Mouse (Mus musculus) bone marrow macrophage, adult 2 months (primary cell): ENCODE measurements around the gene Atoh8. TPM values are rescaled to one million over a fixed set of nuclear protein-coding genes. Genes with fewer than 3 reads are reported as not detected.

Experiments
- H3K27ac ChIP-seq: 2 replicates; pipeline ENCODE4 v1.5.1; 2012; ENCODE audit warnings: low read depth, low read length; ENCODE audit not compliant: insufficient read depth
- H3K4me1 ChIP-seq: 2 replicates; pipeline ENCODE4 v1.6.1; 2012; ENCODE audit warnings: low read length; ENCODE audit not compliant: control insufficient read depth, insufficient read depth
- H3K4me3 ChIP-seq: 2 replicates; pipeline ENCODE4 v1.5.1; 2012; ENCODE audit warnings: mild to moderate bottlenecking, low read length, moderate library complexity; ENCODE audit not compliant: insufficient read depth
- CTCF ChIP-seq: IDR thresholded peaks from 2 replicates; pipeline ENCODE4 v1.5.1; 2012; ENCODE audit warnings: low read depth, mild to moderate bottlenecking, low read length, moderate library complexity
- POLR2A ChIP-seq: IDR thresholded peaks from 2 replicates; pipeline ENCODE4 v1.6.1; 2012; ENCODE audit warnings: mild to moderate bottlenecking, low read depth, low read length, borderline replicate concordance
- polyA plus RNA-seq: library from polyadenylated mRNA; stranded (reverse); fragments of >200 nt; gene quantifications from 2 replicates; pipeline ENCODE4 v1.2.4, GENCODE M21; 2012; ENCODE audit not compliant: missing spikeins, insufficient read depth, insufficient read length

Gene Atoh8
- polyA plus RNA-seq, 1 experiment, result not detected

- no peak overlapping the region for H3K27ac ChIP-seq
- no peak overlapping the region for H3K4me3 ChIP-seq
- no peaks in the 10 kb centered on the region for H3K4me1 ChIP-seq
- TF ChIP-seq CTCF (no peak), POLR2A (no peak)
Measured at GRCm38 (mm10) chr6:72218281-72218680, 17.1 kb downstream of the Atoh8 start.

- H3K27ac ChIP-seq, result no peak overlapping the region
- H3K4me1 ChIP-seq, result no peaks in the 10 kb centered on the region
- H3K4me3 ChIP-seq, result no peak overlapping the region
- TF ChIP-seq CTCF (no peak), POLR2A (no peak)
Measured at GRCm38 (mm10) chr6:72217415-72217784, 18.0 kb downstream of the Atoh8 start.

GRCm38 (mm10) chr6:72216681-72217414 is 18.5 kb downstream of the Atoh8 start:
- H3K27ac ChIP-seq, result no peak overlapping the region
- H3K4me3 ChIP-seq, result peak overlapping the region; percentile 23
- H3K4me1 ChIP-seq, result no peaks in the 10 kb centered on the region
- TF ChIP-seq POLR2A, result no peak
- no peak for TF ChIP-seq CTCF

GRCm38 (mm10) chr6:72215582-72215981 is 19.8 kb downstream of the Atoh8 start:
- no peak overlapping the region for H3K4me3 ChIP-seq
- TF ChIP-seq POLR2A, result no peak
- no peak for TF ChIP-seq CTCF
- no peaks in the 10 kb centered on the region for H3K4me1 ChIP-seq
- no peak overlapping the region for H3K27ac ChIP-seq

- TF ChIP-seq CTCF, result no peak
- TF ChIP-seq POLR2A, result no peak
- Histone ChIP-seq H3K4me3 (no peak overlapping the region), H3K4me1 (no peaks in the 10 kb centered on the region), H3K27ac (no peak overlapping the region)
Measured at GRCm38 (mm10) chr6:72211360-72211759, 24.0 kb downstream of the Atoh8 start.

GRCm38 (mm10) chr6:72210823-72211222 is 24.6 kb downstream of the Atoh8 start:
- no peak for TF ChIP-seq POLR2A
- Histone ChIP-seq H3K27ac (no peak overlapping the region), H3K4me1 (no peaks in the 10 kb centered on the region), H3K4me3 (no peak overlapping the region)

GRCm38 (mm10) chr6:72209738-72210137 is 25.6 kb downstream of the Atoh8 start:
- no peak for TF ChIP-seq CTCF
- H3K27ac ChIP-seq, result no peak overlapping the region
- H3K4me1 ChIP-seq, result no peaks in the 10 kb centered on the region
- no peak overlapping the region for H3K4me3 ChIP-seq

- Histone ChIP-seq H3K4me3 (no peak overlapping the region), H3K4me1 (no peaks in the 10 kb centered on the region), H3K27ac (no peak overlapping the region)
- TF ChIP-seq POLR2A (no peak), CTCF (no peak)
Measured at GRCm38 (mm10) chr6:72208406-72209045, 26.9 kb downstream of the Atoh8 start.

GRCm38 (mm10) chr6:72206021-72206420 is 29.4 kb downstream of the Atoh8 start:
- Histone ChIP-seq H3K27ac (no peak overlapping the region), H3K4me3 (no peak overlapping the region), H3K4me1 (no peaks in the 10 kb centered on the region)
- TF ChIP-seq CTCF (no peak), POLR2A (no peak)

GRCm38 (mm10) chr6:72204858-72205257 is 30.5 kb downstream of the Atoh8 start:
- H3K4me1 ChIP-seq, result no peaks in the 10 kb centered on the region
- H3K27ac ChIP-seq, result no peak overlapping the region
- H3K4me3 ChIP-seq, result no peak overlapping the region
- TF ChIP-seq POLR2A (no peak), CTCF (no peak)
